Mouse (Mus musculus) Patski (cell line): ENCODE results near the gene Vps13d. TPM values are rescaled to one million over a fixed set of nuclear protein-coding genes. Genes with fewer than 3 reads are reported as not detected.

Experiments
- ATAC-seq: fragments of 100-300 bp; one replicate; pipeline ENCODE4 v1.8.0; 2021
- CTCF ChIA-PET: fragments of 350-600 bp; sonication (Branson Sonifier 250); formaldehyde crosslinking; loops from one replicate; lab custom pipeline; 2022; ENCODE audit warnings: inconsistent platforms; lab: Charles Lee
- POLR2A ChIA-PET: fragments of 350-600 bp; sonication (Branson Sonifier 250); formaldehyde crosslinking; loops from one replicate; lab custom pipeline; 2022; ENCODE audit warnings: antibody characterized with exemption, inconsistent platforms; lab: Charles Lee
- DNase-seq: peaks from one replicate; pipeline ENCODE4 v3.0.0-alpha.2; 2011; ENCODE audit warnings: low read depth, low spot score
- H3K27me3 ChIP-seq: fragments of 371-371 bp; one replicate; pipeline ENCODE4 v1.5.1; 2021
- CTCF ChIP-seq: fragments of 100-300 bp; IDR thresholded peaks from one replicate; pipeline ENCODE4 v1.5.1; 2021
- in situ Hi-C: fragments of 300-500 bp; cut with MboI; formaldehyde crosslinking; loops from 3 replicates; pipeline ENCODE4 v1.11.1; 2018; ENCODE audit warnings: low pct_unique_long_range_greater_than_20kb, mixed read lengths
- polyA plus RNA-seq: library from polyadenylated mRNA; unstranded; gene quantifications from one replicate; pipeline ENCODE4 v1.2.3, GENCODE M21; 2021

Gene Vps13d
- polyA plus RNA-seq, 1 experiment from 2014 or later = 36.6 TPM

DNA sequence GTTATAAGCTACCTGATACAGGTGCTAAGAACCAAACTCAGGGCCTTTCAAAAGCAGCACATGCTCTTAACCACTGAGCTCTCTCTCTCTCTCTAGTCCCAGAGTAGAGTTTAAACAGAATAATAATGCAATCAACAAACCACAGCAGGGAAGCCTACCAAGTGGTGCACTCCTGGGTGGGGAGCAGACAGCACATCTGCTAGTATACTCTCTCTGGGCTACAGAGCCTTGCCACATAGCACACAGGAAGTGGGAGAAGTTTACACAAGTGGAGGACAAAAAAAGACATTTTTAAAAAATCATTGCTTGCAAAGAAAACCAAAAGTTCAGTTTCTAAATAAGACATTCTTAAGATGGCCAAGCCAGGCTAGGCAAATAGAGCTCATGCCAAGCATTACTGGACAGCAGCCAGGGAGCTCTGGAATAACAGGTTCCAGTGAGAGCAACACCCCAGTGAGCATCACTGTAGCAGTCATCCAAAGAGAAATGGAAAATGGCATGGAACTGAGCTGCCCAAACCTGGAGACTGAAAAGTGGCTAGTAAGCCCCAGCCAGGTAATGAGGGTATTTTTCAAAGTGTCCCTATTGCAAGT, 64.8 kb downstream of the Vps13d start:
- in situ Hi-C loops = loop anchor here (5.0 to 10.0 kb wide), 2 partner anchors 238 to 365 kb away; partner anchors contain the start of gene Dhrs3
- peak; percentile 39 for DNase-seq
- no peaks in the 10 kb centered on the region for H3K27me3 ChIP-seq
- TF ChIP-seq CTCF = no peak
- POLR2A ChIA-PET = interaction anchor here (0.5 to 0.8 kb wide), 3 partner anchors 172 to 236 kb away, joined by 3 to 4 read pairs (median 4); no protein-coding TSS in a partner anchor
- ATAC-seq = peak; percentile 51
- CTCF ChIA-PET = interaction anchor here (0.9 to 1.2 kb wide), 3 partner anchors 9 to 26 kb away, joined by 3 to 4 read pairs (median 3); no protein-coding TSS in a partner anchor

GRCm38 (mm10) chr4:145125463-145126220, 69.2 kb downstream of the Vps13d start:
- DNase-seq (peak; percentile 25), ATAC-seq (no peak)
- ChIA-PET CTCF (interaction anchor here (0.7 to 2.0 kb wide), 10 partner anchors 11 to 358 kb away, joined by 3 to 7 read pairs (median 3); no protein-coding TSS in a partner anchor), POLR2A (interaction anchor here (0.6 to 1.0 kb wide), 2 partner anchors 222 to 227 kb away, joined by 3 to 5 read pairs; no protein-coding TSS in a partner anchor)
- TF ChIP-seq CTCF = peak; percentile 32
- in situ Hi-C loops = loop anchor here (5.0 to 10.0 kb wide), 2 partner anchors 233 to 361 kb away; partner anchors contain the start of gene Dhrs3
- no peaks in the 10 kb centered on the region for H3K27me3 ChIP-seq

- DNase-seq (no peak), ATAC-seq (no peak)
- no peaks in the 10 kb centered on the region for H3K27me3 ChIP-seq
- ChIA-PET POLR2A (no interaction called here), CTCF (interaction anchor here (1.0 to 1.3 kb wide), 2 partner anchors 20 to 22 kb away, joined by 3 read pairs; no protein-coding TSS in a partner anchor)
- in situ Hi-C loops = loop anchor here (10.0 to 25.0 kb wide), 2 partner anchors 360 to 562 kb away; partner anchors contain the start of gene Gm13124
- TF ChIP-seq CTCF = no peak
These were observed 70.4 kb downstream of the Vps13d start for GRCm38 (mm10) chr4:145124419-145124818.

DNA sequence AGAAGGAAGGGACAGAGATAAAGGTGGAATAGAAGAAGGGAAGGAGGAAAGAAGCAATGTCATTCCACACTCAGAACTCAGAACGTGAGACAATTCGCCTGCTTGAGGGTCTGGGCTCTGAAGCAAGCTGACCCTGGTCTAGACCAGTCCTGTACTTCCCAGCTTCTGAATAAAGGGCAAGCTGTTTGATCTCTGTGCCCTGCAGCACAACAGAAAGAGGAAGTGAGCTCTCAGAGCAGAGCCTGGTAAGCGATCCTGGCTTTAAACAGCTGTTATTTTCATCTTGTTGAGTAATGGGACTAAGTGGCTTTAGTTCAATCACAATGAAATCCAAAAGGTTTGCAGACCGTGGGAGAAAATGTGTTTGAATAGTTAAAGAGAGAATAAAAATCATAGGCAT, 83.2 kb downstream of the Vps13d start:
- in situ Hi-C loops = loop anchor here (25.0 kb wide), 1 partner anchor 549 kb away; the partner anchor contains the start of gene Gm13124
- DNase-seq = no peak
- TF ChIP-seq CTCF = no peak
- ATAC-seq = no peak
- ChIA-PET CTCF (interaction anchor here (1.1 to 1.5 kb wide), 2 partner anchors 9 to 18 kb away, joined by 3 read pairs; no protein-coding TSS in a partner anchor), POLR2A (no interaction called here)
- H3K27me3 ChIP-seq = no peaks in the 10 kb centered on the region

DNA sequence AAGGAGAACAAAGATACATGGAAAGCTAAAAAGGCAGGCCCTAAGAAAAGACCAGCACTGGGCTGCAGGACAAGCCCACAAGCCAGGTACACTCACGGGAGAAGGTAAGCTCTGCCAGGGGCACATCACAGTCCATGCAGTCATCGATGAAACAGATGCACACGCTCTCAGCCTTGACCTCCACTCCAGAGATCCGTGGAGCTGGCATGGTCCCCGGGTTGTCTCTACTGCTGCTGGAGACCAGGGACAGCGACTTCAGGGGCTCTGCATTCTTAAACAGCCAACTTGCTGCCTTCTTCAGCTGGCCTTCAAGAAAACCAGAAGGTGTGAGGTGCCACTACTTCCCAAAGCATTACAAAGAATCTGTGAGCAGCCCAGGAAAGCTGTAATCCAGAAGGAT, 84.1 kb downstream of the Vps13d start:
- in situ Hi-C loops = loop anchor here (25.0 kb wide), 1 partner anchor 548 kb away; the partner anchor contains the start of gene Gm13124
- CTCF ChIA-PET = no interaction called here
- TF ChIP-seq CTCF = no peak
- no peaks in the 10 kb centered on the region for H3K27me3 ChIP-seq
- POLR2A ChIA-PET = no interaction called here
- ATAC-seq (no peak), DNase-seq (no peak)

GRCm38 (mm10) chr4:145106796-145107195, 88.0 kb downstream of the Vps13d start:
- CTCF ChIA-PET = interaction anchor here (0.8 to 1.2 kb wide), 2 partner anchors 19 to 20 kb away, joined by 3 read pairs; no protein-coding TSS in a partner anchor
- DNase-seq = no peak

DNA sequence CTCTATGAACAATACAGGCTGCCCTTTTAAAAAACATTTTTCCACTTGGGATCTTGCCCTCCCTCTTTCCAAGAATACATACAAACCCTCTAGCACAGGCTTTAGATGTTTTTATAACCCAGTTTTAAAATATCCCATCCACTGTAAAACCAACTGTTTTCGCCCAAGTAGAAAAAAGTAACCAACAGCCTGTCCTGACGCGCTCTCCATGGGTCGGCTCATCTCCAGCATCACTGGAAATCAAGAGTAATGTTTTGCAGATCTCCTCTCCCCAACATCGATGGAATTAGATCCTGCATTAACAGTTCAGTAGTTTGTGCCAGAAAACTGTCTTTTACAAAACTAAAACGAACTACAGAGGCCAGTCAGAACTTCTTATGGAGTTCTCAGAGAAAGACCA, 89.5 kb downstream of the Vps13d start:
- no peak for TF ChIP-seq CTCF
- ATAC-seq (no peak), DNase-seq (no peak)
- in situ Hi-C loops = loop anchor here (25.0 kb wide), 1 partner anchor 543 kb away; the partner anchor contains the start of gene Gm13124
- CTCF ChIA-PET = interaction anchor here (1.1 to 1.9 kb wide), 4 partner anchors 10 to 215 kb away, joined by 3 to 5 read pairs (median 4); no protein-coding TSS in a partner anchor
- H3K27me3 ChIP-seq = no peaks in the 10 kb centered on the region
- POLR2A ChIA-PET = interaction anchor here (0.5 kb wide), 1 partner anchor 216 kb away, joined by 3 read pairs; no protein-coding TSS in a partner anchor

More at GRCm38 (mm10) chr4:145106796-145107195, 88.0 kb downstream of the Vps13d start:
- no peaks in the 10 kb centered on the region for H3K27me3 ChIP-seq
- no peak for ATAC-seq
- no peak for TF ChIP-seq CTCF
- POLR2A ChIA-PET = no interaction called here
- in situ Hi-C loops = loop anchor here (25.0 kb wide), 1 partner anchor 544 kb away; the partner anchor contains the start of gene Gm13124

DNA sequence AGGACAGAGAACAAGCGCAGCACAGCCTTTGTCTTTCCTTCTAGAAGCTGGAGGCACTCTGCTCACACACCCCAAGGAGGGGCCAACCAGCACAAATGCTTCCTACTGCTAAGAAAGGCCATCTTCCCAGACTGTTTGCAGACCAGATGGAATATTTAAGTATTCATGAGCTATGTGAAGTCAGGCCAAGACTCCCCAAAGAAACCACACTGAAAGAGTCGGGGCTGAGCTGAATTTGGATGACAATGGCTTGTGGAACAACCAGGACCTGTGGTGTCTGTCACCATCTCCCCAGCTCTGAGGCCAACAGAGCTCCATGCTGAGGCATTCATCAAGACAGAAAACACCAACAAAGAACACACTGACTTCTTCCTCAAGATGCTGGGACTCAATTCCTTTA, 89.9 kb downstream of the Vps13d start:
- ATAC-seq (no peak), DNase-seq (no peak)
- TF ChIP-seq CTCF = no peak
- in situ Hi-C loops = loop anchor here (25.0 kb wide), 1 partner anchor 543 kb away; the partner anchor contains the start of gene Gm13124
- ChIA-PET CTCF (interaction anchor here (1.1 to 1.9 kb wide), 5 partner anchors 10 to 215 kb away, joined by 3 to 5 read pairs (median 3); no protein-coding TSS in a partner anchor), POLR2A (interaction anchor here (0.5 kb wide), 1 partner anchor 215 kb away, joined by 3 read pairs; no protein-coding TSS in a partner anchor)
- H3K27me3 ChIP-seq = no peaks in the 10 kb centered on the region

GRCm38 (mm10) chr4:145103617-145104016, 91.2 kb downstream of the Vps13d start:
- CTCF ChIA-PET = interaction anchor here (1.2 to 1.9 kb wide), 2 partner anchors 20 to 214 kb away, joined by 3 to 5 read pairs; no protein-coding TSS in a partner anchor

More at GRCm38 (mm10) chr4:145103617-145104016, 91.2 kb downstream of the Vps13d start:
- ATAC-seq (no peak), DNase-seq (no peak)
- H3K27me3 ChIP-seq = no peaks in the 10 kb centered on the region
- TF ChIP-seq CTCF = no peak
- in situ Hi-C loops = loop anchor here (25.0 kb wide), 1 partner anchor 541 kb away; the partner anchor contains the start of gene Gm13124
- POLR2A ChIA-PET = no interaction called here
